Mouse (Mus musculus) limb, embryonic 11.5 days (tissue): Measurements from ENCODE around the gene Ccnb1. TPM values are rescaled to one million over a fixed set of nuclear protein-coding genes. Genes with fewer than 3 reads are reported as not detected.

Experiments used
- ATAC-seq: fragments of 200-750 bp; cut with Nextera tagmentation; 2 replicates; pipeline ENCODE4 v1.8.0; 2017; ENCODE audit warnings: low read depth; ENCODE audit not compliant: insufficient number of reproducible peaks, low FRiP score, low TSS enrichment
- DNase-seq: peaks from one replicate; pipeline ENCODE4 v3.0.0-alpha.2; 2015; ENCODE audit warnings: low spot score
- H3K27ac ChIP-seq: fragments of 300-500 bp; sonication (generic); replicated peaks from 2 replicates; pipeline ENCODE4 v1.5.1; 2014; ENCODE audit warnings: low read depth, mild to moderate bottlenecking, low read length
- H3K27me3 ChIP-seq: fragments of 300-500 bp; sonication (generic); 2 replicates; pipeline ENCODE4 v1.6.1; 2014; ENCODE audit warnings: mild to moderate bottlenecking, low read length, mixed read lengths; ENCODE audit not compliant: control insufficient read depth, insufficient read depth
- H3K36me3 ChIP-seq: fragments of 300-500 bp; sonication (generic); 2 replicates; pipeline ENCODE4 v1.6.1; 2014; ENCODE audit warnings: mild to moderate bottlenecking, low read length, moderate library complexity, mixed read lengths; ENCODE audit not compliant: control insufficient read depth, insufficient read depth
- H3K4me1 ChIP-seq: fragments of 300-500 bp; sonication (generic); 2 replicates; pipeline ENCODE4 v1.6.1; 2014; ENCODE audit warnings: low read length, mixed read lengths; ENCODE audit not compliant: control insufficient read depth, insufficient read depth
- H3K4me2 ChIP-seq: fragments of 300-500 bp; sonication (generic); 2 replicates; pipeline ENCODE4 v1.6.1; 2014; ENCODE audit warnings: low read depth, mild to moderate bottlenecking, moderate library complexity; ENCODE audit not compliant: severe bottlenecking
- H3K4me3 ChIP-seq: fragments of 300-500 bp; sonication (generic); 2 replicates; pipeline ENCODE4 v1.5.1; 2014; ENCODE audit warnings: low read depth, low read length
- H3K9ac ChIP-seq: fragments of 300-500 bp; sonication (generic); 2 replicates; pipeline ENCODE4 v1.6.1; 2014; ENCODE audit warnings: mild to moderate bottlenecking, low read length
- H3K9me3 ChIP-seq: fragments of 300-500 bp; sonication (generic); 2 replicates; pipeline ENCODE4 v1.6.1; 2016; ENCODE audit warnings: low read length; ENCODE audit not compliant: control insufficient read depth
- WGBS: fragments of 180-500 bp; shearing (Covaris S2); extraction: QIAGEN DNeasy Blood & Tissue Kit; methylation state at CpG from one replicate; pipeline ENCODE4 v1.1.7; 2014; 5-methylcytosine and 5-hydroxymethylcytosine counted together
- polyA plus RNA-seq: library from polyadenylated mRNA; unstranded; fragments of >200 nt; fragmentation: Nextera tagmentation; extraction: Ambion mirVana; gene quantifications from 2 replicates; pipeline ENCODE4 v1.2.1, GENCODE M21; 2014

Ccnb1 gene
- polyA plus RNA-seq, 1 experiment from 2014 or later, result 388 TPM

- H3K36me3 ChIP-seq, result peaks cover 2% of the 10 kb centered on the region; the same call in 1 of the 2 replicates
- H3K9ac ChIP-seq, result peak overlapping the region; percentile 94
- H3K4me3 ChIP-seq, result peak overlapping the region; percentile 94
- under 1% methylated on average over 30 of the region's 30 CpGs for WGBS
- H3K4me2 ChIP-seq, result peak overlapping the region; percentile 61
- H3K4me1 ChIP-seq, result peaks cover 3% of the 10 kb centered on the region; the same call in 1 of the 2 replicates
- ATAC-seq (peak; percentile 58), DNase-seq (peak; percentile 42)
- H3K9me3 ChIP-seq, result no peaks in the 10 kb centered on the region
- no peaks in the 10 kb centered on the region for H3K27me3 ChIP-seq
- peak overlapping the region; percentile 62; the same call in 1 of the 2 replicates for H3K27ac ChIP-seq
Observed at GRCm38 (mm10) chr13:100785806-100786413, 460 bp downstream of the Ccnb1 start.

- Histone ChIP-seq H3K27me3 (no peaks in the 10 kb centered on the region), H3K9ac (no peak overlapping the region), H3K36me3 (peaks cover 5% of the 10 kb centered on the region), H3K27ac (no peak overlapping the region), H3K9me3 (no peaks in the 10 kb centered on the region), H3K4me2 (no peak overlapping the region), H3K4me1 (peaks cover 6% of the 10 kb centered on the region; the same call in 1 of the 2 replicates), H3K4me3 (no peak overlapping the region)
- WGBS, result 85% methylated on average over 3 of the region's 3 CpGs
- DNase-seq, result no peak
- no peak for ATAC-seq
Observed at GRCm38 (mm10) chr13:100777491-100777890, 8.9 kb downstream of the Ccnb1 start.

DNA sequence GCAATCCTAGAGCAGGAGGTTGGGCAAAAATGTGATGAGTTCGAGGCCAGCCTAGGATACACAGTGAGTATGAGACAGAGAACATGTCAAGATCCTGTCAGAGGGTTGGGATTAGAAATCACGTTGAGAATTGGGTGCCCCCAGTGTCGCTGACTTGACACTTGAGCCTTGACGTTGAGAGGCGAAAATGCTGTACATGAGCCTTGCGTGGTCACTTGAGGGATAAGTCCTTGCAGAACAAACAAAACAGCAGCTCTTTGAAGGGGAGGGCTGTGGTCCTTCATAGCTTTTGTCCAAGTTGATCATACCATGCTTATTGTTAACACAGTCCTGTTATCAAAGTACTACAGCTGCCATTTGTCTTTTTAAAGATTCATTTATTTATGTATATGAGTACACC lies 9.7 kb downstream of the Ccnb1 start:
- 63% methylated on average over 6 of the region's 6 CpGs for WGBS
- Histone ChIP-seq H3K27me3 (no peaks in the 10 kb centered on the region), H3K4me1 (peaks cover 6% of the 10 kb centered on the region; the same call in 1 of the 2 replicates), H3K4me2 (peak overlapping the region; percentile 84; the same call in 1 of the 2 replicates), H3K27ac (no peak overlapping the region; the same call in 1 of the 2 replicates), H3K36me3 (peaks cover 7% of the 10 kb centered on the region), H3K9ac (no peak overlapping the region), H3K9me3 (no peaks in the 10 kb centered on the region), H3K4me3 (no peak overlapping the region)
- ATAC-seq, result no peak; the same call in 1 of the 2 replicates
- DNase-seq, result no peak

- DNase-seq (no peak), ATAC-seq (peak; percentile 37; the same call in 1 of the 2 replicates)
- H3K27ac ChIP-seq, result no peak overlapping the region
- no peaks in the 10 kb centered on the region for H3K27me3 ChIP-seq
- H3K4me3 ChIP-seq, result peak overlapping the region; percentile 94
- 18% methylated on average over 8 of the region's 8 CpGs for WGBS
- H3K36me3 ChIP-seq, result peaks cover 12% of the 10 kb centered on the region
- peaks cover 6% of the 10 kb centered on the region; the same call in 1 of the 2 replicates for H3K4me1 ChIP-seq
- no peak overlapping the region for H3K9ac ChIP-seq
- H3K4me2 ChIP-seq, result peak overlapping the region; percentile 84
- no peaks in the 10 kb centered on the region for H3K9me3 ChIP-seq
Observed at GRCm38 (mm10) chr13:100776056-100776419, 10.3 kb downstream of the Ccnb1 start.

- no peaks in the 10 kb centered on the region for H3K9me3 ChIP-seq
- peak within 1 kb of the TSS; percentile 38; the same call in 1 of the 2 replicates for H3K27ac ChIP-seq
- peak within 1 kb of the TSS; percentile 94 for H3K4me3 ChIP-seq
- peak within 1 kb of the TSS; percentile 84 for H3K9ac ChIP-seq
- H3K4me2 ChIP-seq, result peak within 1 kb of the TSS; percentile 84
- peaks cover 6% of the 10 kb centered on the region; the same call in 1 of the 2 replicates for H3K4me1 ChIP-seq
- WGBS, result under 1% methylated on average over 46 of the region's 46 CpGs
- no peaks in the 10 kb centered on the region for H3K27me3 ChIP-seq
- DNase-seq, result peak; percentile 89
- ATAC-seq, result peak; percentile 90
- peaks cover 11% of the 10 kb centered on the region for H3K36me3 ChIP-seq
Observed at GRCm38 (mm10) chr13:100775252-100776055, 10.9 kb downstream of the Ccnb1 start, which contains the start of gene Cenph. Cenph (minus strand) TSS chr13:100775899.

GRCm38 (mm10) chr13:100774704-100775103 lies 11.7 kb downstream of the Ccnb1 start:
- Histone ChIP-seq H3K27me3 (no peaks in the 10 kb centered on the region), H3K4me2 (peak overlapping the region; percentile 84), H3K4me1 (peaks cover 6% of the 10 kb centered on the region; the same call in 1 of the 2 replicates), H3K9me3 (no peaks in the 10 kb centered on the region), H3K4me3 (peak overlapping the region; percentile 94), H3K9ac (peak overlapping the region; percentile 84), H3K36me3 (peaks cover 9% of the 10 kb centered on the region), H3K27ac (no peak overlapping the region)
- ATAC-seq, result no peak
- no peak for DNase-seq

DNA sequence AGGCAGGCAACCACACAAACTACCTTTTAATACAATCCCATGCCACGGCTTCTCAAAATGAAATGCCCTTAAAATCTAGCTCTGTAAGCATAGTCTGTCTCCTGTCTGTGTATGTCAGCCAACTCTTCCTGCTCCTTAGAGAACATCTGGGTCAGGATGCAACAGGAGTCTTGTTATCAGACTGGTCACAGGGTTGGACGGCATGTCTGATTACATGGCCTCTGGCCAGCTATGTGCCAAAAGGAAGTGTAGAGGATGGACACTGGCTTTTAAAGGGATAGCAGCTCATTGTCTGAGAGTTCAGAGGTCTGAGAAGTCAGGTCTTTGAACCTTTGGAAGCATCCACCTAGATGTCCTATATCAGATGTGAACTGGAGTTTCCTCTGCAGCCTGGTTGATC lies 31.0 kb downstream of the Ccnb1 start:
- WGBS, result 86% methylated on average over 2 of the region's 2 CpGs
- no peak overlapping the region for H3K27ac ChIP-seq
- H3K9ac ChIP-seq, result no peak overlapping the region
- ATAC-seq, result no peak
- no peaks in the 10 kb centered on the region for H3K9me3 ChIP-seq
- no peaks in the 10 kb centered on the region for H3K27me3 ChIP-seq
- no peaks in the 10 kb centered on the region for H3K4me1 ChIP-seq
- no peak overlapping the region for H3K4me3 ChIP-seq
- no peak overlapping the region for H3K4me2 ChIP-seq
- H3K36me3 ChIP-seq, result peaks cover 10% of the 10 kb centered on the region
- DNase-seq, result no peak

GRCm38 (mm10) chr13:100754186-100754585 lies 32.2 kb downstream of the Ccnb1 start:
- Histone ChIP-seq H3K4me2 (no peak overlapping the region), H3K9ac (no peak overlapping the region), H3K4me1 (no peaks in the 10 kb centered on the region), H3K36me3 (no peaks in the 10 kb centered on the region), H3K4me3 (no peak overlapping the region), H3K27me3 (no peaks in the 10 kb centered on the region), H3K9me3 (no peaks in the 10 kb centered on the region), H3K27ac (no peak overlapping the region)
- no peak for ATAC-seq
- WGBS, result 73% methylated on average over 4 of the region's 4 CpGs
- DNase-seq, result no peak
